Mouse (Mus musculus) limb, embryonic 13.5 days (tissue): Measurements from ENCODE around the gene Pdlim1. TPM values are rescaled to one million over a fixed set of nuclear protein-coding genes. Genes with fewer than 3 reads are reported as not detected.

Experiments
- ATAC-seq: fragments of 200-750 bp; cut with Nextera tagmentation; 2 replicates; pipeline ENCODE4 v1.8.0; 2017; ENCODE audit warnings: low read depth, moderate number of reproducible peaks, moderate TSS enrichment; ENCODE audit not compliant: low FRiP score
- H3K27ac ChIP-seq: fragments of 300-500 bp; sonication (generic); 2 replicates; pipeline ENCODE4 v1.5.1; 2015; ENCODE audit warnings: inconsistent platforms, mild to moderate bottlenecking, moderate library complexity
- H3K27me3 ChIP-seq: fragments of 300-500 bp; sonication (generic); 2 replicates; pipeline ENCODE4 v1.6.1; 2015; ENCODE audit warnings: mild to moderate bottlenecking, inconsistent platforms
- H3K36me3 ChIP-seq: fragments of 300-500 bp; sonication (generic); 2 replicates; pipeline ENCODE4 v1.6.1; 2015; ENCODE audit warnings: inconsistent platforms, mild to moderate bottlenecking, moderate library complexity
- H3K4me1 ChIP-seq: fragments of 300-500 bp; sonication (generic); 2 replicates; pipeline ENCODE4 v1.6.1; 2015; ENCODE audit warnings: inconsistent platforms
- H3K4me2 ChIP-seq: fragments of 300-500 bp; sonication (generic); replicated peaks from 2 replicates; pipeline ENCODE4 v1.6.1; 2015; ENCODE audit warnings: inconsistent platforms, mild to moderate bottlenecking, moderate library complexity
- H3K4me3 ChIP-seq: fragments of 300-500 bp; sonication (generic); 2 replicates; pipeline ENCODE4 v1.5.1; 2015; ENCODE audit warnings: moderate library complexity, mild to moderate bottlenecking, inconsistent platforms
- H3K9ac ChIP-seq: fragments of 300-500 bp; sonication (generic); 2 replicates; pipeline ENCODE4 v1.6.1; 2015; ENCODE audit warnings: mild to moderate bottlenecking, inconsistent platforms
- H3K9me3 ChIP-seq: fragments of 300-500 bp; sonication (generic); 2 replicates; pipeline ENCODE4 v1.6.1; 2016; ENCODE audit warnings: inconsistent platforms
- WGBS: fragments of 180-500 bp; shearing (Covaris S2); methylation state at CpG from one replicate; pipeline ENCODE4 v1.1.7; 2015; 5-methylcytosine and 5-hydroxymethylcytosine counted together
- polyA plus RNA-seq: library from polyadenylated mRNA; unstranded; fragments of >200 nt; fragmentation: Nextera tagmentation; extraction: Ambion mirVana; gene quantifications from 2 replicates; pipeline ENCODE4 v1.2.1, GENCODE M21; 2015

Pdlim1 gene
- polyA plus RNA-seq, 1 experiment from 2014 or later = 125 TPM

DNA sequence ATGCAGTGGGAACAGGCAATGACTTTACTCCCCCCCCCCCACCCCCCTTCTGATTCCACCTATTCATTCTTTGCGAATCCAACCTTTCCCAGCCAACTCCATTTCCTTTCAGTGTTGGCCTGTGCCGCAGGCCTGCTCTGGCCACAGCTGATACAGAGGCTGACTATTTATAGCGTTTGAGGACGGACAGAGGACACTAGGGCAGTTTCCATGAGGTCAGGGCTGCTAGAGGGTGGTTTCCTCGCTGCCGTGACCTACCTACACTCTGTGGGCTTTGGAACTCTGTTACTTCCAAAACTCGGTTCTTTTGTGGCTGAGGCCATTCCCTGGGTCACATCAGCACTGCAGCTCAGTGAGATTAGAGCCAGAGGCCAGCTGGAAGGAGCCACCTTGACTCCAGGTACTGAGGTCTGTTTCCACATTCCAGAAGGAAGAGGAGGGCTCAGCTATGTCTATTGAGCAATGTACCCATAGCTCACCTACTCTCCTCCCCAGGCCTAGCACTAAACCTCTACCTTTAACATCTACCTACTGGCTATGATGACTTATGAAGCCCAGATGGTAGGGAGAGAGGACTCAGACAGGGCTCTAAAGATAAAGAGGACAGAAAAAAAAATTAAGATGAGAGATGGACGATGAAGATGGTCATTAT, 6.9 kb upstream of the Pdlim1 start:
- no peaks in the 10 kb centered on the region for H3K4me1 ChIP-seq
- H3K9me3 ChIP-seq = 0 out of 2 replicates have a peak, but pooled peaks cover 8% of the 10 kb centered on the region
- H3K4me3 ChIP-seq = no peak overlapping the region
- no peak overlapping the region for H3K27ac ChIP-seq
- H3K27me3 ChIP-seq = no peaks in the 10 kb centered on the region
- ATAC-seq = no peak
- H3K4me2 ChIP-seq = no peak overlapping the region
- H3K36me3 ChIP-seq = no peaks in the 10 kb centered on the region
- H3K9ac ChIP-seq = no peak overlapping the region
- 78% methylated on average over 8 of the region's 8 CpGs for WGBS

DNA sequence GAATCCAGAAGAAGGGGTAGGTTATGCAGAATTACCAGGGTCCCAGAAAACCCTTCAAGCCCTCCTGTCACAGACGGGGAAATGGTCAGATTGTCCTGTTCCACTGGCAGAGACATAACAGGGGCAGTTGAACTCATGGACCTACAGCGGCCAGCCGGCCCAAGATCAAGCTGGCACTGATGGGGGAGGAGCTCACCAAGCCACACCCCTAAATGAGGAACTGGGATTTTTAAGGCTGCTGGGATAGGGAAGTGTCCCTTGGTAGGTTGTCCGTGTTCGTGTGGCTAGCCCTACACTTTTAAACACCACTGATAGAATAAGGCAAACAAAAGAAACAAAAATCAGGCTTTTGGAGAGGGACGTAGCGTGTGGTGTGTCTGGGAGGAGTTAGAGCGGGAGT, 5.9 kb upstream of the Pdlim1 start:
- H3K27ac ChIP-seq = no peak overlapping the region
- 83% methylated on average over 8 of the region's 8 CpGs for WGBS
- 0 out of 2 replicates have a peak, but pooled peaks cover 8% of the 10 kb centered on the region for H3K9me3 ChIP-seq
- no peak overlapping the region for H3K4me3 ChIP-seq
- peaks cover 9% of the 10 kb centered on the region for H3K27me3 ChIP-seq
- no peak overlapping the region for H3K4me2 ChIP-seq
- no peak overlapping the region for H3K9ac ChIP-seq
- H3K4me1 ChIP-seq = no peaks in the 10 kb centered on the region
- no peaks in the 10 kb centered on the region for H3K36me3 ChIP-seq
- no peak for ATAC-seq

DNA sequence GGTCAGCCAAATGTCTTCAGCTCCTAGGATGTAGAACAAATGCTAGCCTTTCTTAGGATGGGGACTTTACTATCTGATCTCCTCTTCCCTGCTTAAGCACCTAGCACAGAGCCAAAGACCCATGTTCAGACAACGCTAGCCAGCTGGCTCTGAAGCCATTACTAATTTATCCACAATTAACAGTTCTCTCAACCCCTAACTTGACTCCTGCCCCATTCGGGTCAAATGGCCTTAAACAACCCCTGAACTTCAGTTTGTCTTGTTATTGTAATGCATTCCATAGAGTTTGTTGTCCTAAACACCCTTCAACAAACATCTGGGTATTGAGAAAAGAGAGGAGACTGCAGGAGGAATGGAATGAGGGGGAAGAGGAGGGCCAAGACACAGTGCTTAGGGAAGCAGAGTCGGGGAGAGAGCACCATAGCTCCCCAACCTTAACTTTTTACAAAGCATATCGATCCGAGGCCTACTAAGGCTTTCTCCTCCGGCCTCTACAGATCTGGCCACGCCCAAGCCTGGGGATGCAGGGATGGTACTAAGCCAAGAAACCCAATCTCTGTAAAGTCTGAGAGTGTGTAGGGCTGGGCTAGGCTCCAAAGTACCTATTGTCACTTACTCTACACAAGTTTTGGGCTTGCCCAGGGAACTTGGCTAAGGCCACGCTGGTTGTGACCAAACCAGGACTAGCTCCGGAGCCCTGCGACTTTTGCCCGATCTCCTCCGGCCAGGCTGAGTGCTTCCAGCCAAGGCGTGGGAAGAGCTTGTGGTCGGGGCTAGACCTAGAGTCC, 4.0 kb upstream of the Pdlim1 start:
- Histone ChIP-seq H3K36me3 (no peaks in the 10 kb centered on the region), H3K4me2 (no peak overlapping the region), H3K27me3 (peaks cover 28% of the 10 kb centered on the region), H3K4me1 (no peaks in the 10 kb centered on the region), H3K9ac (no peak overlapping the region), H3K4me3 (no peak overlapping the region), H3K27ac (no peak overlapping the region), H3K9me3 (no peaks in the 10 kb centered on the region)
- 86% methylated on average over 14 of the region's 14 CpGs for WGBS
- ATAC-seq = no peak

DNA sequence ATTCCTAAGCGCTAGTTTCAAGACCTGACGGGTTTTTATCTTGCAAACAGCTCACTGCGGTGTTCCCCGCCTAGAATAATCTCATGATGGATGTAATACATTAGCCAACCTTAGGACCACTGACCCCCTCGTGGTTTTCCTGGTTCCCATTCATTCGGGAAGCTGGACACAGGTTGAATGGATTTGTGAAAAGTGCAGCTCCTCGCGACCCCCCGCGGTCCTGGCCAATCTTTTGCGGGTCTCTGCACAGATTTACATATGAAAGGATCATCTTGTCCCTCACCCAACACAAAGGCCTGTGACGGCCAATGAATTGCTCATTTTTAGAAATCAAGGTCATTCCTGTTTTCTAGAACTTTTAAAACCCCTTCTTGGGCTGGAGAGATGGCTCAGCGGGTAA, 1.0 kb upstream of the Pdlim1 start:
- Histone ChIP-seq H3K4me3 (no peak overlapping the region), H3K36me3 (no peaks in the 10 kb centered on the region), H3K4me1 (no peaks in the 10 kb centered on the region), H3K9ac (no peak overlapping the region), H3K4me2 (no peak overlapping the region), H3K9me3 (no peaks in the 10 kb centered on the region), H3K27me3 (peaks cover 47% of the 10 kb centered on the region), H3K27ac (no peak overlapping the region)
- WGBS = 50% methylated on average over 13 of the region's 13 CpGs
- ATAC-seq = no peak

DNA sequence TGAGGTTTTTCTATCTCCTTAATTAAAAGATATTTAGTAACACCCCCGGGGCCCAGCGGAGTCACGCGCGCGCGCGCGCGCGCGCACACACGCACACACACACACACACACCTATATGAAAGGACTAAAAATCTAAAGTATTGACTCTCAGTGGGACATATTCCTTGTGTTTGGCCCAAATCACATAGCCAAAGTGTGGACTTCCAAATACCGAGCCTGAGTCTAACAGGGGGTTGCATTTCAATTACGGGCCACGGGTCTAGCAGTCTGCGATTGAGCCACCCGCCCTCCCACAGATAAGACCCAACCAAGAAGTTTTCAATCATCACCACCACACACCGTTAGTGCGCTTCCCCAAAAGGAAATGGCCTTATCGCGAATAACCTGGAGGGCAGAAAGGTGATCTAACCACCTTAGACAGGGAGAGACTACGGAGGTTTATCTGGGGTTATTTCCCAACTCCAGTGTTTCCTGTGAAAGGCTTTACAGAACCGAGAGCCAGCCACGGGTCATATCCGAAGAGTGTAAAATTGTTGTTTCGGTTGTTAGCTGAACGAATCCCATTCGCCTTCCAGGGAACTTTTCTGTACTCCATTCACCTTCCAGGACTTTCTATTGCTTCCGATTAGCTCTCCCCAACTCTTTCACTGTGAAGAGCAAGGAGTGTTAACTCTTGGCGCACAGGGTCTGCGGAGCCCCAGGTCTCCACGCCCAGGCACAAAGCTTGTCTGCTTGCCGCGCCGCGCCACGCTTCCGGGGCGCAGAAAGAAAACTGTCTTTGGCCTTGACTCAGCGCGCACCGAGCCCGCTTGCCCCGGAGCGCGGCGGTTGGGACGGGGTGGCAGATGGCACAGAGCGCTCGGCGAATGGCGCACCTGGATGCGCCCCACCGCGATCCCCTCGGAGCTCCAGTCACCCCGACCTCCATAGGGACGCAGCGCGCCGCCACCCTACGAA, 1.0 kb downstream of the Pdlim1 start:
- Histone ChIP-seq H3K36me3 (no peaks in the 10 kb centered on the region), H3K4me3 (peak overlapping the region; percentile 63), H3K9ac (peak overlapping the region; percentile 74), H3K27ac (no peak overlapping the region), H3K4me1 (no peaks in the 10 kb centered on the region), H3K27me3 (peaks cover 47% of the 10 kb centered on the region), H3K9me3 (no peaks in the 10 kb centered on the region), H3K4me2 (peak overlapping the region; percentile 97)
- WGBS = 6% methylated on average over 63 of the region's 63 CpGs
- peak; percentile 31; the same call in 1 of the 2 replicates for ATAC-seq

DNA sequence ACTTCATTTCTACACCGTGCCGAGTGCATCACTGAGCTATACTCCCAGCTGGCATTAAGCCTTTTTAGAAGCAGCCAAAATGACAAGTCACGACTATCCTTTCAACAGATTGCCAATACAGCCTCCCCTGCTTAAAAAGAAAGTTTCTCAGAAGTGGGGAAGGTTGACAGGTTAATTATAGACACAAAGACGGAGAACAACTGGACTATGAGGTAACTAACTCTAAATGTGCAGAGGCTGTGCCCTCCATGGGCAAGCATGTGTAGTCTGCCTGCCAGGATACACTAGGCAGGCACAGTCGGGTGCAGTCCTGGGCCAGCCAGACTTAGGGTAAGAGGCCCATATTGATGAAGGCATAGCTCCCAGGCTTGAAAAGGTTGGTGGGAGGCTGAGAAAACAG, 2.1 kb downstream of the Pdlim1 start:
- WGBS = 79% methylated on average over 5 of the region's 5 CpGs
- Histone ChIP-seq H3K9me3 (no peaks in the 10 kb centered on the region), H3K27me3 (peaks cover 51% of the 10 kb centered on the region), H3K4me2 (peak overlapping the region; percentile 97), H3K4me1 (no peaks in the 10 kb centered on the region), H3K4me3 (peak overlapping the region; percentile 63), H3K36me3 (no peaks in the 10 kb centered on the region), H3K27ac (no peak overlapping the region), H3K9ac (no peak overlapping the region)
- no peak for ATAC-seq

DNA sequence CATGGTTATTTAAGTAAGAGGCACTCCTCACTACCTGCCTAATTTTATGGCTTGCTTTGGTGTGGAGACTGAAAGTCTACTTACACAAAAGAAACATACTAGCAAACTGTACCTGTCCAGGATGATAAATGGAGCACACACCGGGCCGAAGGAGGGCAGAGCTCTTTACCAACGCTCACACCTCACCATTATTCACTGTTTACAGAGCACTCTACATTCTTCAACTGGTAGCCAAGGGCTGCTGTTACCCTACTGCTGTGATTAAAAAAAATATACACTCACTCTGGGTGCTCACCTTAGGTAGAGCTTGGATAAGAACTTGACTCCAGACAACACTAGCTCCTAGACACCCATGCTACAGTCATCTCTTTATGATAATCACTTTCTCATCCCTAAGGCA, 3.1 kb downstream of the Pdlim1 start:
- WGBS = 64% methylated on average over 3 of the region's 3 CpGs
- ATAC-seq = no peak
- H3K4me2 ChIP-seq = 0 out of 2 replicates have a peak overlapping the region, but pooled peaks have one; percentile 11
- H3K4me3 ChIP-seq = no peak overlapping the region
- H3K27ac ChIP-seq = no peak overlapping the region
- no peak overlapping the region for H3K9ac ChIP-seq
- no peaks in the 10 kb centered on the region for H3K9me3 ChIP-seq
- H3K36me3 ChIP-seq = no peaks in the 10 kb centered on the region
- no peaks in the 10 kb centered on the region for H3K4me1 ChIP-seq
- peaks cover 51% of the 10 kb centered on the region for H3K27me3 ChIP-seq

DNA sequence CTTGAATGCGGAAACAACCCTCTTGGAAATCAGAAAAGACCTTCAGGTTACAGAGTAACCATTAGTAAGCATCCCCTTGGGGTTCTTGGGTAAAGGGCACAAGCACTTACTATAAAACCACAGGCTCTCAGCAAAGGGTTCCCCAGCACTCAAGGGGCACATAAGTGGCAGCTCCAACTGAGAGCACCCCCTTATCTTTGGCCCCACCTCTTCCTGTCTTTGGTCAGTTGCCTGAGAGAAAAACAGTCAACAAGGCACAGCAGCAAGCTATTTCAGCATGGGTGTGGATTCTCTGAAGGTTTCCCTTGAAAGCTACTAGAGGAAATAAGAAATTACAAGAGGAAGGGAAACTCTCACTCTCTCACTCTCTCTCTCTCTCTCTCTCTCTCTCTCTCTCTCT, 4.3 kb downstream of the Pdlim1 start:
- no peak for ATAC-seq
- no peak overlapping the region for H3K4me3 ChIP-seq
- 90% methylated on average over 1 of the region's 1 CpGs for WGBS
- H3K9me3 ChIP-seq = no peaks in the 10 kb centered on the region
- H3K4me1 ChIP-seq = no peaks in the 10 kb centered on the region
- no peak overlapping the region for H3K4me2 ChIP-seq
- H3K27me3 ChIP-seq = peaks cover 41% of the 10 kb centered on the region
- no peaks in the 10 kb centered on the region for H3K36me3 ChIP-seq
- no peak overlapping the region for H3K27ac ChIP-seq
- no peak overlapping the region for H3K9ac ChIP-seq

DNA sequence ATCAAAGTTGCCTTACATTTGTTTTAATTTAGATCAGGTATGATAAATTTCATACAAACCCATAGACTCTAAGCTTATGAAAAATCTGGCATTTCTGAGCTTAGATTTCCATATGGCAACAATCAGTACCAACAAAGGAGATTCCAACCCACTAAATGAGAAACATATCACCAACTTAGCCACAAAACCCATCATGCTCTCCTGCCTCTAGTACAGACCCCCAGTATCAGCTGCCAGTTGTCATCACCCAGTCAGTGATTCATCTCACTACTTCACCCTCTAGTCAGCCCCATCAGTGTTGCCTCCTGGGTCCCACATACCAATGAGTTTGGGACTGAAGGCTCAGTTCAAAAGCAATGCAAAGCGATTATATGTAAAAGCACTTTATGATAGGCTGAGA, 12.2 kb downstream of the Pdlim1 start:
- no peak overlapping the region for H3K4me3 ChIP-seq
- H3K4me2 ChIP-seq = no peak overlapping the region
- H3K36me3 ChIP-seq = no peaks in the 10 kb centered on the region
- ATAC-seq = no peak
- peaks cover 4% of the 10 kb centered on the region; the same call in 1 of the 2 replicates for H3K9me3 ChIP-seq
- no peak overlapping the region for H3K27ac ChIP-seq
- no peak overlapping the region for H3K9ac ChIP-seq
- no peaks in the 10 kb centered on the region for H3K27me3 ChIP-seq
- no peaks in the 10 kb centered on the region for H3K4me1 ChIP-seq
- WGBS = 79% methylated on average over 1 of the region's 1 CpGs

DNA sequence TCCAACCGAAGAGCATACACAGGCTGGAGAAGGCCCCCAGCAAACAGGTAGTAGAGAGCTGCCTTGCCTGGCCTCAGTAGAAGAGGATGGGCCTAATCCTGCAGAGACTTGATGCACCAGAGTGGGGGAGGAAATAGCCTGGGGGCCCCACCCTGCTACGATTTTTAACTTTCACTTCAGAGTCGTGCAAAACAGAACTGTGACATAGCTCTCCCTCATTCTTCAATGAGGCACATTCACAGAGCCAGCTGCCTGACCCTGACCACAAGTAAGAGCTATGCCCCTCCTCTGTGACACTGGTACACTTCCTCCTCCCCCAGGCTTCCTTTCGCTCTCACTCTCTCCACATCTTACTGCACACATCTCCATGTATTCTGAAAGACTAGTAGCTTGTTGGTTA, 14.2 kb downstream of the Pdlim1 start:
- no peaks in the 10 kb centered on the region for H3K27me3 ChIP-seq
- 0 out of 2 replicates have a peak, but pooled peaks cover 4% of the 10 kb centered on the region for H3K4me1 ChIP-seq
- 57% methylated on average over 4 of the region's 4 CpGs for WGBS
- no peak overlapping the region for H3K27ac ChIP-seq
- H3K4me3 ChIP-seq = no peak overlapping the region
- no peak overlapping the region for H3K4me2 ChIP-seq
- no peaks in the 10 kb centered on the region for H3K36me3 ChIP-seq
- peaks cover 4% of the 10 kb centered on the region; the same call in 1 of the 2 replicates for H3K9me3 ChIP-seq
- no peak for ATAC-seq
- no peak overlapping the region for H3K9ac ChIP-seq

DNA sequence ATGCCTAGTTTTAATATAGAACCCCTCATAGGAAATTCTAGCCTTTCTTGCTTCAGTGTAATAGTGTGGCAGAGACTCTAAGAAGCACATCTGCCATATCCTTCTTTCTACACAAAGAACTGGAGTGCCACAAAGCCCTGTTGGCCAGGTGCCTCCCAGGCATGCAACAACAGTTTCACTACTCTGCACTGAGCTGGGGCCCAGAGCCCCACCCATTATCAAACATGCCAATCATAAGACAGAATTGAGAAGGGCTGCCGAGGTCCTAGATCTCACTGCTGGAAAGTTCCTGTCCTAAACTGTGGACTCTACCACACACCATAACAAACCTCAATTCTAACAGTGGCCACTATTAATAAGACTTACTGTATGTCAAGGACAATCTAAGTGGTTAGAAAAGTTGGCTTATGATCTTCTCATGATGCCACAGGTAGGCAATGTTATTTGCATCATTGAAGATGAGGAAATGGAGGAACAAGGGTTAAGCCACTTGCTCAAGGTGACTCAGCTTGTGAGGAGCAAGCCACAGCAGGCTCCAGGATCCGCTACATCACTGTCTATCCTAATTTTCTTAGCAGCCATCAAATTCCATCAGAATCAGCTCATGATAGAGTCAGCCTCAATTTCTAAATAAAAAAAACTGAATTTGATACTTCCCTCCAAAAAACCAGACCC, 15.1 kb downstream of the Pdlim1 start:
- H3K9ac ChIP-seq = no peak overlapping the region
- 0 out of 2 replicates have a peak, but pooled peaks cover 4% of the 10 kb centered on the region for H3K4me1 ChIP-seq
- H3K36me3 ChIP-seq = no peaks in the 10 kb centered on the region
- H3K4me3 ChIP-seq = no peak overlapping the region
- H3K4me2 ChIP-seq = no peak overlapping the region
- 78% methylated on average over 2 of the region's 2 CpGs for WGBS
- no peak overlapping the region for H3K27ac ChIP-seq
- H3K9me3 ChIP-seq = 0 out of 2 replicates have a peak, but pooled peaks cover under 1% of the 10 kb centered on the region
- ATAC-seq = no peak
- H3K27me3 ChIP-seq = no peaks in the 10 kb centered on the region
